Mouse (Mus musculus) thymus, postnatal 25 days (tissue): ENCODE measurements around the gene Ttc9c.
A peak's percentile ranks its signal among the peaks of the same experiment; 100 is the strongest.

Source experiments
- DNase-seq: peaks from one replicate; pipeline ENCODE4 v3.0.0; 2022

The Ttc9c gene

GRCm38 (mm10) chr19:8829660-8830059 is 10.5 kb upstream of the Ttc9c start, which contains the start of gene AC129217.1:
AC129217.1 (plus strand) TSS chr19:8829773.
- DNase-seq = no peak

- DNase-seq = no peak
Observed at GRCm38 (mm10) chr19:8822696-8823095, 3.6 kb upstream of the Ttc9c start.

GRCm38 (mm10) chr19:8821146-8821545 is 2.0 kb upstream of the Ttc9c start:
- DNase-seq = no peak

- DNase-seq = no peak
Observed at GRCm38 (mm10) chr19:8820424-8820956, 1.4 kb upstream of the Ttc9c start.

DNA sequence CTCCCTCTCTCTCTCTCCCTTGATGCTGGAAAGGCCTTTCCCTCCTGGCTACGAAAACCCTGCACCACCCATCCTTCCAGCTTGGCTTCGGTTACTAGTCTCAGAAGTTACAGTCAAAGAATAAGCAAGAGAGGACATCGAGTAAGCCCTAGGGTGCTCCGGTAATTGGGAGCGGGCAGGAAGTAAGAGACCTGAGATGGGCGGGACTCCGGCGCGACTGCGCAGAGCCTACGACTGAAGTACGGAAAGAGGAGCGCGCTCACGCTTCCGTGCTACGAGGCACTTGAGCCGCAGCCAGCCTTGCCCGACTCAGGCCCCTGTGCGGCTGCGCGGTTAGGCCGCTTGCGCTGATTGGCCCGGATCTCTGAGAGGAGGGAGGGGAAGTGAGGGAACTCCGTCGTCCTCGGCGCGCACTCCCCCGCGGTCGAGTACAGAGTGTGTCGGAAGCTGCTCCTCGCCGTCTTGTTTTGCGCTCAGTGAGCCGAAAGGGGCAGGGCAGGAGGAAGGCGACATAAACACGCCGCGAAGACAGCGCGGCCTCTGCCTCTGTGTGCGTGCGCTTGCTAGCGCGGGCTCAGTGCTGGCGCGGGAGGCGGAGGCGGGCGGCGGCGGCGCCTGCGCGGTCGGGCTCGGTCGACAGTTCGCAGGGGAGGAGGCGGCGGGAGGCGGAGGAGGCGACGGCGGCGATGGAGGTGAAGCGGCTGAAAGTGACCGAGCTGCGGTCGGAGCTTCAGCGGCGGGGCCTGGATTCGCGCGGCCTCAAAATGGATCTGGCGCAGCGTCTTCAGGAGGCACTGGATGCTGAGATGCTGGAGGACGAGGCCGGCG is 677 bp upstream of the Ttc9c start, which contains the start of gene Hnrnpul2:
Gene Hnrnpul2, plus strand, starts transcription at position 415 of the 828 bp plus-strand sequence.
- DNase-seq = peak; percentile 97

DNA sequence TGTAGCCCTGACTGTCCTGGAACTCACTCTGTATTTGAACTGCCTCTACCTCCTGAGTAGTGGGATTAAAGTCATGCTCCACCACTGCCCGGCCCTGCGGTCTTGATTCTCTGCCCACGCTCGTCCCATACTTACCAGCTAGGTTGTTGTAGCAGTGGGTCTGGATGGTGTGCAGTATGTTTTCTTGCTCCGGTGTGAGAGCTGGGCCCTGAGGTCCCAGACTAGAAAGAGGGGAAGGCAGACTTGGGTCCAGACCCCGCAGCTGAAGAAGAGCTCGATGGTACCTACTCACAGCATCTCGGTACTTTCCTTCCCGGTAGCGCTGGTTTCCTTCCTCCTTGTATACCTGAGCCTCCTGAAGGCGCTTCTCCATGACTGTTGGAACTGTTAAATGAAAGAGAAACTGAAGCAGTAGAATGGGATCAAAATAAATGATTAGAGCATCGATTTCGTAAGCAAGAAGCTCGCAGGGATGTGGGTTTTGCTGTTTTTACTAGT is 783 bp downstream of the Ttc9c start:
- no peak for DNase-seq

GRCm38 (mm10) chr19:8817001-8817400 is 2.1 kb downstream of the Ttc9c start:
- DNase-seq = no peak

DNA sequence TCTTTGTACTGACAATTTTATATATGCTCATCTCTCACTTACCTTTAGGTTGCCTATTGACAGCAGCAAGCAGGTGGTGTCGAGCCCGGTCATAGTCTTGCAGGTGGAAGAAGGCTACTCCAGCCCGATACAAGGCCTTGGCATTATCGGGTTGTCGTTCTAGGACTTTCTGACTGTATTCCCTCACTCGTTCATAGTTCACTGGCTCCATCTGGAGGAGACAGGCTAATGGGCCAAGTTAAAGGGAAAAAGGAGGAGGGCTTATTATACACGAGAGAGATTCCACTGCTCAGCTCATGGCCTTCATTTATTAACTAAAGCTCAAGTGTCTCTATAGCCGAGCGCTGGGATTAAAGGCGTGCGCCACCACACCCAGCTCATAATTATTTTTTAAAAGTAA is 3.3 kb downstream of the Ttc9c start:
- DNase-seq = no peak

DNA sequence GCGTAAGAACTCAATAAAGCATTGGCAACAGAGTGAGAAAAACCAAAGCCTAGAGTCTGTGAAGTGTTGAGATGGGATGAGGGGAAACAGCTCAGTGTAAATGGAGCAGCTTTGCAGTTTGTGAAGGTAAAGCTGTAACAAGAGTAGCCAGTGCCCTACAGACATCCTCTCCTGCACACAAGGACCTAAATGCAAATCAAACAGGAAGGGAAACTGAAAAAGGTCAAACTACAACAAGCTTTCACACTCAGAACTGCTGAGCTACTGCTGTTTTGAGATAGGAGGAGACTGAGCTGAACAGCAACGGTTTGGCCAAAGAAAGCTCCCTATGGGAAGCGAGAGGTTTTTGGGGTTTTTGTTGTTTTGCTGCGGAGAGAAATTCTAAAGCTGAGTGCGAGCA is 12.3 kb downstream of the Ttc9c start:
- DNase-seq = no peak

DNA sequence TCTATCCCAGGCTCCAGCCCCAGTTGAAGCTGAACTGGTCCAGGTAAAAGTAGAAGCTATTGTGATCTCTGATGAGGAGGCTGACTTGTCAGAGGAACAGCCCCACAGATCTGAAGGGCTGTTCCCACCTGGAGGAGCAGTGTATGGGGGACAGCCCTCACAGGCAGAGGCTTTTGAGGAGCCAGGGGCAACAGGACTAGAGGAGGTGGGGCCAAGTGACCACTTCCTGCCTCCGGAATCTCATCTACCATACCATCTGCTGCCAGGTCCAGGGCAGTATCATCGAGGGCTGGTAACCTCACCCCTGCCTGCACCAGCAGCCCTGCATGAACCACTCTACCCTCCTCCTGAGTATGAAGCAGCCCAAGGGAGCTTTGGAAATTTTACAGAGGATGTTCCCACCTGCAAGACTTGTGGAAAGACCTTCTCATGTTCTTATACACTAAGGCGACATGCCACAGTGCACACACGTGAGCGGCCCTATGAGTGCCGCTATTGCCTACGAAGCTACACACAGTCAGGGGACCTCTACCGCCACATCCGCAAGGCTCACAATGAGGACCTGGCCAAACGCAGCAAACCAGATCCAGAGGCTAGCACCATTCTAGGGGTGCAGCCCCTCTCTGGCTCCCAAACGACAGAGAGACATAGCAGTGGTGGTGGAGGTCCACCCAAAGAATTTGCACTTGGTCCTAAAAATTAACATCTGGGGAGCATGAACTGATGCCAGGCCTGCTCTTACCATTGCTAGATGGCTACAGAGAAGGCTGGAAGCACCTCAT is 15.1 kb downstream of the Ttc9c start:
- no peak for DNase-seq

DNA sequence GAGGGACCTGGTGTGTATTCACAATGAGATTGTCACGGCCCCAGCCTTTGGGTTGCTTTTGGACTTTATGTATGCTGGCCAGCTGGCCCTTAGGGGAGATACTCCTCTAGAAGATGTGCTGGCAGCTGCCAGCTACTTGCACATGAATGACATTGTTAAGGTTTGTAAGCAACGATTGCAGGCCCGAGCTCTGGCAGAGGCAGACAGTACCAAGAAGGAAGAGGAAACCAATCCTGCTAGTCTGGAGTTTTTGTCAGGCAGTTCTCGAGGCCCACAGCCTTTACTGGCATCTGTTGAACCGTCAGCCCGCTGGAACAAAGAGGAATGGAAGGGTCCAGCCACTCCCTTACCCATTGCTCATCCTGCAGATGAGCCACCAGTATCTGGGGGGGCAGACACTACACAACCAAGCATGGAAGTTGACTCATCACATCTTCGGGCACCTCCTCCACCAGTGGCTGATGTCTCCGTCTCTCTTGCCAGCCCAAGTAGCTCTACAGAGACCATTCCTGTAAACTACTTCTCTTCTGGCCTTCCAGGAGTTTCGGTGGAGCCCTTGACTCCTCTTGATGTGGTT is 15.8 kb downstream of the Ttc9c start:
- DNase-seq = no peak

- peak; percentile 91 for DNase-seq
Observed at GRCm38 (mm10) chr19:8802130-8802821, 16.9 kb downstream of the Ttc9c start, which contains the start of gene Zbtb3. Zbtb3 (plus strand) TSS chr19:8802555.

DNA sequence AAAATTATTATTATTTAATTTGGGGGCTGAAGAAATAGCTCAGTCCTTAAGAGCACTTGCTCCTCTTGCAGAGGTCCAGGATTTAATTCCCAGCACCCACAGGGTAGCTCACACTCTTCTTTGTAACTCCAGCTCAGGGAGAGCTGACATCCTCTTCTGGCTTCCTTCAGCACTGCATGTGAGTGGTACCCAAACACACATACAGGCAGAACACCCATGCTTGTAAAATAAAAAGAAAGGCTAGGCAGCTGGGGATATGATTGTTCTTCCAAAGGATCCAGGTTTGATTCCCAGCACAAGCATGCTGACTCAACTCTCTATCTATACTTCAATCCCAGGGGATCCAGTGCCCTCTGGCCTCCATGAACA is 20.2 kb downstream of the Ttc9c start:
- no peak for DNase-seq

DNA sequence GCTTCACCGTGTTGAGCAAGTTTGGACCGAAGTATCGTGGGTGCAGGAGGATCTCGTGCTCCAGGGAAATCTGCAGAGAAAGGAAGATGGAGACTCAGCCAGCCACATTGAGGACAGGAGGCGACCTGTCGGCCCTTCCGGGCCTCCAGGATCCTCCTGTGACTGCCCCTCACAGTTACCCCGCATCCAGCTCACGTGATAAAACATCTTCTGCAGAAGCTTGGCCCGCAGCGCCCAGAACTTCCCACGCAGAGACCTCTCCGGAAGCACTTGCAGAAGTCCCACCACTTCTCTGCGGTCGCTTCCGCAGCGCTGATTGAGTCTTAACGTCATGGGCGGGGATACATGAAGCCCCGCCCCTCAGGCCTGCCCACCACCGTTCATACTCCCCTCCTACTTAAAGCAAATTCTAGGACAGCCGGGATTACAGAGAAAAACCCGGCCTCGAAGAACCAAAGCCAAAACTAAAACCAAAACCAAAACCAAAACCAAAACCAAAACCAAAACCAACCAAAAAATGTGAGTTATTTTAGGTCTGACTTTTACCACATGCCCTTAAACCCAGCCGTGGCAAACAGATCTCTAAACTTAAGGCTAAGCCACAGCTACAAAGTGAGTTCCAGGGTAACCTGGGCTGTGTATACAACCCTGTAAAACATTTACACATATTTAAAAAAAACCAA is 20.7 kb downstream of the Ttc9c start, which contains the start of gene Polr2g:
Gene Polr2g, minus strand, starts transcription at position 314 of the 683 bp plus-strand sequence.
- peak; percentile 89 for DNase-seq

DNA sequence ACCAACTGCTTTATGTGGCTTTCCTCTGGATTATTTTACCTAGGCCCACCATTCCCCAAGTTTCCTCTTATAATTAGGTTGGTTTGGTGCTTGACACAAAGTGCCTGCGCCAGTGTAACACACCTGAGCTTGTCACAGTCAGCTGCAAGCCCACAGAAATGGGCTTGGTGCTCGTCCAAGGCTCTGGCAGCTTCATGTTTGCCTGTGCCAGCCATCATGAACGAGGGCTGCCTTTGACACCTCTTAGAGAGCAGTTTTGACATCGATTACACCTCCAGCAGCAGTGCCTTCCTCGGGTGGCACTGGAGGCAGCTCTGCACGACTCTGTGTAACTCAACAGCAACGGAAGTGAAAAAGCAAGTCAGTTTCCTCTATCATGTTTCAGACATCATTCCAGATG is 29.0 kb downstream of the Ttc9c start:
- no peak for DNase-seq

- no peak for DNase-seq
Observed at GRCm38 (mm10) chr19:8789171-8789570, 30.0 kb downstream of the Ttc9c start.

- DNase-seq = no peak
Observed at GRCm38 (mm10) chr19:8788521-8788920, 30.6 kb downstream of the Ttc9c start.

DNA sequence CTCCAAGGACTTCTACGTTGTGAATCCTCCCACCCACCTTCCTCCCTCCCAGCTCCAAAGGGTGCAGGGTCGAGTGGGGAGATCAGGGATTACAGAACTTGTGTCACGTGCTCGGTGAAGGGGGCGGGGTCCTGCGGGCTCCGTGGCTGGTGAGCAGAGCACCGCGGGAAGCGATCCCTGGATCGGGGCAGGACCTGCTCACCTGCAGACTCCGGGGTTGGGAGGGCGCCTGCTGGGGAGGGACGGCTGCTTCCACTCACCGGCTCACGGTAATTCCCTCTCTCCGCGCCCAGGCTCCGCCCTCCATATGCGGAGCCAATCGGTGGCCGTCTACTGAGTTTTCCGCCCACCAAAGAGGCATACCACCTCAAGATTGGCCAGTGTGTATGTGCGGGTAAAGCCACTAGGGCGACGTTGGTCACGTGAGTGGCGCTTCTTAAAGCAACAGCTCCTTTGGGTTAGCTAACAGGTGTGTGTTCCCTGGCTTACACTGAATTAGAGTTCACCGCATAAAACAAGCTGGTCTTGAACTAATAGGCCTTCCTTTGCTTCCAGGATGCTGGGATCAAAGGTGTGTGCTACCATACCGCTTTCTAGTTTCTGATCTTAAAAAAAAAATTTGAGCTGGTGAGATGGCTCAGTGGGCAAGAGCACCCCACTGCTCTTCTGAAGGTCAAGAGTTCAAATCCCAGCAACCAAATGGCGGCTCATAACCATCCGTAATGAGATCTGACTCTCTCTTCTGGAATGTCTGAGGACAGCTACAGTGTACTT is 32.9 kb downstream of the Ttc9c start, which contains the start of gene Taf6l:
Gene Taf6l, minus strand, starts transcription at position 410 of the 774 bp plus-strand sequence.
- peak; percentile 91 for DNase-seq

GRCm38 (mm10) chr19:8774951-8775421 is 44.1 kb downstream of the Ttc9c start:
- peak; percentile 42 for DNase-seq

GRCm38 (mm10) chr19:8774086-8774835 is 44.9 kb downstream of the Ttc9c start, which contains the start of gene Tmem179b:
Tmem179b (minus strand) TSS chr19:8774467.
- peak; percentile 98 for DNase-seq
